Mouse (Mus musculus) stomach, postnatal 0 days (tissue): ENCODE data around the gene Vcp. TPM values are rescaled to one million over a fixed set of nuclear protein-coding genes. Genes with fewer than 3 reads are reported as not detected.

Experiments
- ATAC-seq: fragments of 200-750 bp; cut with Nextera tagmentation; 2 replicates; pipeline ENCODE4 v1.8.0; 2017; ENCODE audit not compliant: low FRiP score, low TSS enrichment
- DNase-seq: peaks from one replicate; pipeline ENCODE4 v3.0.0-alpha.2; 2016; ENCODE audit warnings: low spot score
- H3K27ac ChIP-seq: fragments of 300-500 bp; sonication (generic); replicated peaks from 2 replicates; pipeline ENCODE4 v1.5.1; 2014; ENCODE audit warnings: mild to moderate bottlenecking, control low read depth
- H3K27me3 ChIP-seq: fragments of 300-500 bp; sonication (generic); 2 replicates; pipeline ENCODE4 v1.6.1; 2014; ENCODE audit warnings: low read length; ENCODE audit not compliant: control insufficient read depth, insufficient read depth
- H3K36me3 ChIP-seq: fragments of 300-500 bp; sonication (generic); 2 replicates; pipeline ENCODE4 v1.6.1; 2014; ENCODE audit warnings: low read length, mixed read lengths; ENCODE audit not compliant: control insufficient read depth, insufficient read depth
- H3K4me1 ChIP-seq: fragments of 300-500 bp; sonication (generic); replicated peaks from 2 replicates; pipeline ENCODE4 v1.6.1; 2014; ENCODE audit warnings: antibody characterized with exemption; ENCODE audit not compliant: control insufficient read depth, insufficient read depth
- H3K4me2 ChIP-seq: fragments of 300-500 bp; sonication (generic); replicated peaks from 2 replicates; pipeline ENCODE4 v1.6.1; 2014; ENCODE audit warnings: low read depth, mild to moderate bottlenecking, control low read depth, moderate library complexity
- H3K4me3 ChIP-seq: fragments of 300-500 bp; sonication (generic); 2 replicates; pipeline ENCODE4 v1.5.1; 2014; ENCODE audit warnings: low read depth, low read length, control low read depth
- H3K9ac ChIP-seq: fragments of 300-500 bp; sonication (generic); 2 replicates; pipeline ENCODE4 v1.6.1; 2014; ENCODE audit warnings: mild to moderate bottlenecking, low read length, control low read depth, mixed read lengths
- H3K9me3 ChIP-seq: fragments of 300-500 bp; sonication (generic); 2 replicates; pipeline ENCODE4 v1.6.1; 2016; ENCODE audit warnings: low read length; ENCODE audit not compliant: control insufficient read depth
- CTCF ChIP-seq: IDR thresholded peaks from 2 replicates; pipeline ENCODE4 v1.5.1; 2016; ENCODE audit warnings: antibody characterized with exemption, low read depth, mild to moderate bottlenecking, moderate library complexity
- EP300 ChIP-seq: optimal IDR thresholded peaks from 2 replicates; pipeline ENCODE3; 2016; ENCODE audit warnings: antibody characterized with exemption
- WGBS: fragments of 180-500 bp; shearing (Covaris S2); extraction: QIAGEN DNeasy Blood & Tissue Kit; methylation state at CpG from one replicate; pipeline ENCODE4 v1.1.7; 2014; 5-methylcytosine and 5-hydroxymethylcytosine counted together
- polyA plus RNA-seq: library from polyadenylated mRNA; unstranded; fragments of >200 nt; fragmentation: Nextera tagmentation; extraction: Ambion mirVana; gene quantifications from 2 replicates; pipeline ENCODE4 v1.2.1, GENCODE M21; 2015

Vcp gene
- polyA plus RNA-seq, 1 experiment from 2014 or later, result 282 TPM

- no peak for ATAC-seq
- TF ChIP-seq EP300 (no peak), CTCF (no peak)
- H3K9me3 ChIP-seq, result no peaks in the 10 kb centered on the region
- WGBS, result 94% methylated on average over 10 of the region's 10 CpGs
- H3K4me1 ChIP-seq, result no peaks in the 10 kb centered on the region
- H3K27me3 ChIP-seq, result no peaks in the 10 kb centered on the region
- H3K36me3 ChIP-seq, result peaks cover 17% of the 10 kb centered on the region
- no peak overlapping the region for H3K4me2 ChIP-seq
- no peak overlapping the region for H3K4me3 ChIP-seq
- H3K27ac ChIP-seq, result no peak overlapping the region
- no peak overlapping the region for H3K9ac ChIP-seq
- DNase-seq, result no peak
These were observed 18.9 kb upstream of the Vcp start for GRCm38 (mm10) chr4:43019176-43019575.

- no peak overlapping the region for H3K27ac ChIP-seq
- H3K4me1 ChIP-seq, result no peaks in the 10 kb centered on the region
- H3K4me3 ChIP-seq, result no peak overlapping the region
- H3K9ac ChIP-seq, result no peak overlapping the region
- peaks cover 14% of the 10 kb centered on the region for H3K36me3 ChIP-seq
- no peaks in the 10 kb centered on the region for H3K27me3 ChIP-seq
- WGBS, result 86% methylated on average over 4 of the region's 4 CpGs
- TF ChIP-seq EP300 (no peak), CTCF (no peak)
- ATAC-seq, result no peak
- no peaks in the 10 kb centered on the region for H3K9me3 ChIP-seq
- no peak overlapping the region for H3K4me2 ChIP-seq
- DNase-seq, result no peak
These were observed 17.8 kb upstream of the Vcp start for GRCm38 (mm10) chr4:43018156-43018555.

- Histone ChIP-seq H3K4me2 (no peak overlapping the region), H3K36me3 (no peaks in the 10 kb centered on the region), H3K9me3 (no peaks in the 10 kb centered on the region), H3K4me3 (no peak overlapping the region), H3K27me3 (no peaks in the 10 kb centered on the region), H3K4me1 (no peaks in the 10 kb centered on the region), H3K27ac (no peak overlapping the region), H3K9ac (no peak overlapping the region)
- 88% methylated on average over 1 of the region's 1 CpGs for WGBS
- TF ChIP-seq CTCF, result no peak
- no peak for TF ChIP-seq EP300
- DNase-seq (no peak), ATAC-seq (no peak)
These were observed 11.8 kb upstream of the Vcp start for GRCm38 (mm10) chr4:43012091-43012490.

- Histone ChIP-seq H3K9me3 (no peaks in the 10 kb centered on the region), H3K27me3 (no peaks in the 10 kb centered on the region), H3K4me1 (no peaks in the 10 kb centered on the region), H3K27ac (no peak within 1 kb of the TSS), H3K4me3 (peak within 1 kb of the TSS; percentile 63), H3K4me2 (peak within 1 kb of the TSS; percentile 77), H3K36me3 (no peaks in the 10 kb centered on the region), H3K9ac (peak within 1 kb of the TSS; percentile 63)
- peak; percentile 87 for ATAC-seq
- no peak for TF ChIP-seq EP300
- peak; percentile 82 for DNase-seq
- WGBS, result under 1% methylated on average over 37 of the region's 37 CpGs
These were observed 10.1 kb upstream of the Vcp start, which contains the start of gene Fancg for GRCm38 (mm10) chr4:43010161-43011038. TSS of gene Fancg (minus strand) at chr4:43010506.

- Histone ChIP-seq H3K4me2 (no peak overlapping the region), H3K4me3 (no peak overlapping the region), H3K27me3 (no peaks in the 10 kb centered on the region), H3K9me3 (no peaks in the 10 kb centered on the region), H3K36me3 (no peaks in the 10 kb centered on the region), H3K27ac (no peak overlapping the region), H3K9ac (no peak overlapping the region), H3K4me1 (no peaks in the 10 kb centered on the region)
- no peak for DNase-seq
- WGBS, result 49% methylated on average over 2 of the region's 2 CpGs
- ATAC-seq, result no peak
- TF ChIP-seq CTCF, result peak; percentile 76
- TF ChIP-seq EP300, result no peak
These were observed 5.5 kb upstream of the Vcp start for GRCm38 (mm10) chr4:43005765-43006164.

GRCm38 (mm10) chr4:43004951-43005350 is 4.6 kb upstream of the Vcp start:
- no peak overlapping the region for H3K4me2 ChIP-seq
- H3K27me3 ChIP-seq, result no peaks in the 10 kb centered on the region
- H3K9ac ChIP-seq, result no peak overlapping the region
- no peaks in the 10 kb centered on the region for H3K4me1 ChIP-seq
- no peak for TF ChIP-seq EP300
- no peak for TF ChIP-seq CTCF
- DNase-seq (no peak), ATAC-seq (no peak)
- no peaks in the 10 kb centered on the region for H3K36me3 ChIP-seq
- 87% methylated on average over 3 of the region's 3 CpGs for WGBS
- H3K27ac ChIP-seq, result no peak overlapping the region
- no peak overlapping the region for H3K4me3 ChIP-seq
- H3K9me3 ChIP-seq, result no peaks in the 10 kb centered on the region
